Mouse (Mus musculus): Measurements from ENCODE around the gene Bex4. TPM values are rescaled to one million over a fixed set of nuclear protein-coding genes. Genes with fewer than 3 reads are reported as not detected.
"Not testable (repeated sequence)": the region's sequence is repeated elsewhere in the genome, so short reads cannot be mapped to it uniquely, and the experiment has no call there.

The Bex4 gene
- polyA plus RNA-seq, 1 experiment = 12.0 TPM

DNA sequence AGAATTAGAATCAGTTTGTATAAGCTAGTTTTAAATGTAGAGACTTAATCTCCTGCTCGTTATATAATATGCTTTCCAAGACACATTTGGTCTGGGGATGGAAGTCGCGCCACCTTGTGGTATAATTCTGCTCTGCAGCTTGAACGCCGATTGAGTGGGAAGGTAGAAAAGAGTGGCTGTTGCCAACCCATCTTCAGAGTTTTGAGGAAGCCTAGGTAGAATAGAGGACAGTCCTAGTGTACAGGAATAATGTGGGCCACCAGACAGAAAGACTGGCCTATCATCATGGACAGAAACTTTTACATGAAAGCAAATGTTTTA is 11.1 kb upstream of the Bex4 start:
- Histone ChIP-seq H3K4me1 (ENCODE audit: control insufficient read depth, insufficient read depth, low read length) (no peaks in the 10 kb centered on the region), H3K4me3 (replicated peaks; ENCODE audit: extremely low read depth, low read depth, low read length) (no peak overlapping the region)
- WGBS = 19% methylated on average over 5 of the region's 5 CpGs
- no peak for TF ChIP-seq POLR2A (IDR thresholded peaks at IDR 0.05; ENCODE audit: borderline replicate concordance, extremely low read depth, low read depth, low read length)
- TF ChIP-seq CTCF (IDR thresholded peaks at IDR 0.05; ENCODE audit: insufficient read depth, low read length) = 0 out of 2 replicates have a peak, but pooled peaks have one; percentile 19
- DNase-seq = peak; percentile 37

DNA sequence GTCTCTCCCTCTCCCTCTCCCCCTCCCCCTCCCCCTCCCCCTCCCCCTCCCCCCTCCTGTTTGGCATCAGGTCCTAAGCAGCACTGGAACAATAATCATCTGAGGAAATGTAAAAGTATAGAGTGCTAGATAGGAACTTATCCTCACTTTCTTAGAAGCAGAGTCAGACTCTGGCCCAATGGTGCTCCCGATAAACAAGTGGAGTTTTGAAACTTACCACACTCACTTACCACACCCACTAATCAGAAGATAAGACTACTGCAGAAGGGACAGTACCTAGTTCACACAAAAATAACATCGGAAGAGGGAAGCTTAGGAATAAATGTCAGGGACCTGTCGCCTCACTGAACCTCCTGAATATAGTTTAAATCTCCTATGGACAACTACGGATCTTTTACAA is 3.2 kb upstream of the Bex4 start:
- WGBS = 87% methylated on average over 4 of the region's 4 CpGs
- Histone ChIP-seq H3K4me3 (replicated peaks; ENCODE audit: extremely low read depth, low read depth, low read length) (no peak overlapping the region), H3K4me1 (ENCODE audit: control insufficient read depth, insufficient read depth, low read length) (no peaks in the 10 kb centered on the region)
- no peak for TF ChIP-seq POLR2A (IDR thresholded peaks at IDR 0.05; ENCODE audit: borderline replicate concordance, extremely low read depth, low read depth, low read length)
- TF ChIP-seq CTCF (IDR thresholded peaks at IDR 0.05; ENCODE audit: insufficient read depth, low read length) = no peak
- DNase-seq = no peak

DNA sequence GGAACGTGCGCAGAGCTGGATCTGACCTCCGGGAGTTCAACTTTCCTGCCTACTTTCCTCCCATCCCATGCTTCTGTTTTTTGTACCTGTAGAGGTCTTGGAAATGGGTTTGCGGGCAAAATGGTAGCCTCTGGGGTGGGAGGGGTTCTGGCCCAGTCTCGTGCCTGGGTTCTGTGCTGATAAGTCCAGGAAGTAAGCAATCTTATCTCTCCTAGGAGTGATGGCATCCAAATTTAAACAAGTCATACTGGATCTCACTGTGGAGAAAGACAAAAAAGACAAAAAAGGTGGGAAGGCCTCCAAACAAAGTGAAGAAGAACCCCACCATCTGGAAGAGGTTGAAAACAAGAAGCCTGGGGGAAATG is 826 bp downstream of the Bex4 start:
- DNase-seq; H3K4me1 ChIP-seq (ENCODE audit: control insufficient read depth, insufficient read depth, low read length): not testable (repeated sequence)
- H3K4me3 ChIP-seq (replicated peaks; ENCODE audit: extremely low read depth, low read depth, low read length) = peak overlapping the region; percentile 24
- 33% methylated on average over 5 of the region's 5 CpGs for WGBS

DNA sequence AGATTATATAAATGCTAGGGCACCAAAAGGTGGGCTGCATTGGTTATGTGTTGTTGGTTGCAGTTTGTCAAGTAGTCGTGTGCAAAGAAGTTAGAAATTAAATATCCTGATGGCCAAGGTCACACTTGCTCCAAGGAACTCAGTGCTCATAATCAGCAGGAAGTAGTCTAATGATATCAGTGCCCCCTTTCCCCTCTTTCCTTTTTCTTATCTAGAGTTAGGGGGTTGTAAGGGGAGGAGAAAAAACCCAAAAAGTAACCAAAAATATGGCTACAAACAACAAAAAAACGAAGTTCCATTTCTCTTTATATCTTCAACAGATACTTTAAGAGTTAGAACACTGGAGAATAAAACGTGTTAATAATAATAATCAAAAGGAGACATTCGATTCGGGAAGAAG is 2.6 kb downstream of the Bex4 start:
- 73% methylated on average over 5 of the region's 5 CpGs for WGBS
- no peaks in the 10 kb centered on the region for H3K4me1 ChIP-seq (ENCODE audit: control insufficient read depth, insufficient read depth, low read length)
- H3K4me3 ChIP-seq (replicated peaks; ENCODE audit: extremely low read depth, low read depth, low read length) = no peak overlapping the region
- TF ChIP-seq CTCF (IDR thresholded peaks at IDR 0.05; ENCODE audit: insufficient read depth, low read length) (no peak), POLR2A (IDR thresholded peaks at IDR 0.05; ENCODE audit: borderline replicate concordance, extremely low read depth, low read depth, low read length) (no peak)
- DNase-seq = no peak

DNA sequence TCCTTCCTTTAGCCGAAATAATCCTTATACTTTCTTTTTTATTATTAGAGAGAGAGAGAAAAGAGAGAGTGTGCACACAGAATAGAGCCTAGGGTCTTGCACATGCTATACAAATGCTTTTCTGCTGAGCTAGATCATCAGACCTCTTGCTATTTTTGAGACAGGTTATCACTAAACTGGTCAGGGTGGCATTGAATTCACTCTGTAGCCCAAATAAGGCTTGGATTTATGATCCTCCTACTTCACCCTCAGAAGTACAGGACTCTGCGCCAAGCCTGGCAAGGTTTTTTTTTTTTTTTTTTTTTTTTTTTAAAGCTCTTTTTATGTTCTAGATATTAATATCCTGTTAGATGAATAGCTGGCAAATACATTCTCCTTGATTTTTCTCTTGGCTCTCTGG is 4.9 kb downstream of the Bex4 start:
- 59% methylated on average over 2 of the region's 2 CpGs for WGBS
- DNase-seq = no peak
- Histone ChIP-seq H3K4me1 (ENCODE audit: control insufficient read depth, insufficient read depth, low read length) (no peaks in the 10 kb centered on the region), H3K4me3 (replicated peaks; ENCODE audit: extremely low read depth, low read depth, low read length) (no peak overlapping the region)
- TF ChIP-seq POLR2A (IDR thresholded peaks at IDR 0.05; ENCODE audit: borderline replicate concordance, extremely low read depth, low read depth, low read length) (no peak), CTCF (IDR thresholded peaks at IDR 0.05; ENCODE audit: insufficient read depth, low read length) (no peak)

DNA sequence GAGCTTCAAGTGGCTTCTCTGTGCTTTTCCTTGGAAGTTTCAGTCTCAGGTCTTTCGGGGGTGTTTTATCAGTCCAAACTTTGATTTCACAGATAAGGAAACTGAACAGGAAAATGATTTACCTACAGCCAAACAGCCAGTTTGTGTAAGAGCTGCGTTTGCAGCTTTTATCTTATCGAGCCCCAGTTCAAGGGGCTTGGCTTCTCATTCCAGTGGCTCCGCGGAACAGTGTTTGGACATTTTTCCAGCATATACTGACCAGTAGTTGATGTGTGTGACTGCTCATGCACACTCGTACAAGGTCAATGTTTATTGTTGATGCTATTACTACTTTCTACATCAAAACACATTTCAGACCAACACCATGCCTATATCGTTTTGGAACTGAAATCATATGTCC is 5.4 kb downstream of the Bex4 start:
- 43% methylated on average over 7 of the region's 7 CpGs for WGBS
- Histone ChIP-seq H3K4me1 (ENCODE audit: control insufficient read depth, insufficient read depth, low read length) (no peaks in the 10 kb centered on the region), H3K4me3 (replicated peaks; ENCODE audit: extremely low read depth, low read depth, low read length) (no peak overlapping the region)
- DNase-seq = no peak
- TF ChIP-seq CTCF (IDR thresholded peaks at IDR 0.05; ENCODE audit: insufficient read depth, low read length) (no peak), POLR2A (IDR thresholded peaks at IDR 0.05; ENCODE audit: borderline replicate concordance, extremely low read depth, low read depth, low read length) (no peak)

DNA sequence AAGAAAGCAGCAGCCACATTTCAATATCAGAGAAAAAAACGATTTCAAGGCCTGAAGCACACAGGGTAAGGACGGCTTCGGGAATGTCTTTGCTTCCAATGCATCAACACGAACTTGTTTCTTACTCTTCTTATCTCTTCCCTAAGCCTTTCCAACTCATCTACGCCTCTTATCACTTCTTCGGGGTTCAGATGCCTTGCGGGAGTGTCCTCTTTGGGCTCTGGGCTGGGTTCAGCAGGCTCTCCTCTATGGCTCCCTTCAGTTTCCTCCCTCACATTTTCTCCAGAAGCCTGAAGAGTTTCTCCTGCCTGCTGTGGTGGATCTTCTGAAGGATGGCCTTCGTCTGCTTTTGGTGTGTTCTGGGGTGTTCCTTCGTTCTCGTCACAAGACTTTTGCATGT is 31.8 kb downstream of the Bex4 start:
- no peak for DNase-seq
- Histone ChIP-seq H3K4me3 (replicated peaks; ENCODE audit: extremely low read depth, low read depth, low read length) (no peak overlapping the region), H3K4me1 (ENCODE audit: control insufficient read depth, insufficient read depth, low read length) (no peaks in the 10 kb centered on the region)
- TF ChIP-seq CTCF (IDR thresholded peaks at IDR 0.05; ENCODE audit: insufficient read depth, low read length) (no peak), POLR2A (IDR thresholded peaks at IDR 0.05; ENCODE audit: borderline replicate concordance, extremely low read depth, low read depth, low read length) (no peak)
- WGBS = 56% methylated on average over 10 of the region's 10 CpGs

DNA sequence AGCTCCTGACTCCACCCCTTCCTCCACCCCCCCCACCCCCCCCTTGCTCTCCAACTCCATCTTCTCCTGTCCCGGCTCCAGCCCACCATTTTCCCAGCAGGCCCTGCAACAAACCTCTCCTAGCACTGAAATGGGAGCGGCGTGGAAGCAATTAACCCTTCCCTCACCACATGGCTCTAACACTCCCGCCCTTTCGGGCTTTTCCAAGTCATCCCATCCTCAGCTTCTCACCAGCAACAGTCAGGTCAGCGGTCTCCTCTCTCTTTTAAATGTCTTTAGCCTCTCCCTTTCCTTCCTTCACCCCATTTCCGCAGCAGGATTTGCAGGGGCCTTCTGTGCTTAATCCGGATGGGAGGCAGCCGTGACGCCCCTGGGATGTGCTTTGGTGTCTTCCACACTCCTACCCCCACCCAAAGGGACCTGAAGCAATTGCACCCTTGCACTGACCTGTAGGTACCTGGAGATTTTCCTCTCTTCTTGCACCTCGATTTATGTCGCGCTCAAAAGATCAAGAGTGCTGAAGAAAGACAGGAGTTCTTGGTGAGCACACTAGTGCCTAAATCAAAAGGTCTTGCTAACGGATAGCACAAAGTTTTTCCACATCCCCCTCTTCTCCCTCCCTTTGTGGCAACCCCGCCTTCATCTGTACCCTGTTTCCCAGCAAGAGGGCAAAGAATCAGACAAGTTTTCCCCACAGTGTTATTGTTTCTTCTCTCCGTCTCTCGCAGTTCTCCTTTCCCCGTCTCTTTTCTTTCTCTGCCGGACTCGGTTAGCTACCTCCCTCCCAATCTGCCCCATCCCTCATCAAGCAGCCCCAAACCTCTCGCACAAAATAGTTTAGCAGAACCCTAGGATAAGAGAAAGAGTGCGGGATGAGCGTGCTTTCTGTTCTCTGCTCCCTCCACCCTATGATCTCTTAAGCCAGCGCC is 32.7 kb downstream of the Bex4 start:
- H3K4me3 ChIP-seq (replicated peaks; ENCODE audit: extremely low read depth, low read depth, low read length) = peak overlapping the region; percentile 92
- no peak for TF ChIP-seq CTCF (IDR thresholded peaks at IDR 0.05; ENCODE audit: insufficient read depth, low read length)
- TF ChIP-seq POLR2A (IDR thresholded peaks at IDR 0.05; ENCODE audit: borderline replicate concordance, extremely low read depth, low read depth, low read length) = no peak

DNA sequence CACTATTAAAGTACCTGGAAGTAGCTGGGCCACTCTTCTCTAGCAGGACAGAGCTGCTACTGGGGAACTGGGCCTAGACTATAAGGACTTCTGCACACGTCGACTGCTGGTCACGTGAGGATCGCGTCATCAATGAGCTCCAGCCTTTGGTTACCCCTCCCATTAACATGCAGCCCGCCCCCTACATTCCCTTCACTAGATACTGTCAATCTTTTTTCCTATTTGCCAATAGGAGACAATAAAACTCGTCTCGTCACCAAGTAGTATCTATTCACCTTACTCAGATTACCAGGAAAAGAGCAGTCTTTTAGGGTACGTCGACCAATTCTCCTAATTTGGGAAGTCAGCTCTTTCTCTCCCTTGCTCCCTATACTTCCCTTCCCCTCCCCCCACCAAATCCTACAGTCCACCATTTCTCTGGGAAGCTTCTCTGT is 33.3 kb downstream of the Bex4 start, which contains the start of gene Tceal8:
Gene Tceal8, minus strand, starts transcription at position 225 of the 434 bp plus-strand sequence.
- no peak for TF ChIP-seq CTCF (IDR thresholded peaks at IDR 0.05; ENCODE audit: insufficient read depth, low read length)
- TF ChIP-seq POLR2A (IDR thresholded peaks at IDR 0.05; ENCODE audit: borderline replicate concordance, extremely low read depth, low read depth, low read length) = peak; percentile 87; the same call in 1 of the 2 replicates
- H3K4me3 ChIP-seq (replicated peaks; ENCODE audit: extremely low read depth, low read depth, low read length) = peak within 1 kb of the TSS; percentile 92
- WGBS = 25% methylated on average over 10 of the region's 10 CpGs
- no peaks in the 10 kb centered on the region for H3K4me1 ChIP-seq (ENCODE audit: control insufficient read depth, insufficient read depth, low read length)
- DNase-seq = peak; percentile 63

More for the DNA sequence above, 32.7 kb downstream of the Bex4 start:
- DNase-seq = peak; percentile 30
- 32% methylated on average over 24 of the region's 24 CpGs for WGBS
- H3K4me1 ChIP-seq (ENCODE audit: control insufficient read depth, insufficient read depth, low read length) = no peaks in the 10 kb centered on the region

DNA sequence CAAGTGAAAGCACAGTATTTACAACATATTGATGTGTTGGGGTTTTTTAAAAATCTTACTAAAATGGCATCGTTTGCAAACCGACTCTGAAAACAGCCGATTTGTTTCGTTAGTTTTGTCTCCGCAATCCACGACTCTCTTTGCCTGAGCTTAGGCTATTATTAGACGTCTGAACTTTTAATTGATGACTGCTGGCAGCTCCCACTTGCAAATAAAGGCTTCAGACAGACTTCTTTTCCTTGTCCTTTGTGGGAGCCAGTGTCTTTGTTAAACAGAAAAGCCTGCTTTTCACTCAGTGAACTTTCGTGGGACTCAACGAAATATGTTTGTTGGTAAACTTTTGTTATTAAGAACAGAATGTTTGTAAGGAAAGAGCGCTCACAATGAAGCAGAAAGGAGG is 34.0 kb downstream of the Bex4 start:
- H3K4me3 ChIP-seq (replicated peaks; ENCODE audit: extremely low read depth, low read depth, low read length) = peak overlapping the region; percentile 42
- 39% methylated on average over 10 of the region's 10 CpGs for WGBS
- peak; percentile 2 for DNase-seq
- H3K4me1 ChIP-seq (ENCODE audit: control insufficient read depth, insufficient read depth, low read length) = no peaks in the 10 kb centered on the region
- no peak for TF ChIP-seq CTCF (IDR thresholded peaks at IDR 0.05; ENCODE audit: insufficient read depth, low read length)
- TF ChIP-seq POLR2A (IDR thresholded peaks at IDR 0.05; ENCODE audit: borderline replicate concordance, extremely low read depth, low read depth, low read length) = no peak
